8 mouse cellular contexts compared by ENCODE assay signal in the genomic region with DNA sequence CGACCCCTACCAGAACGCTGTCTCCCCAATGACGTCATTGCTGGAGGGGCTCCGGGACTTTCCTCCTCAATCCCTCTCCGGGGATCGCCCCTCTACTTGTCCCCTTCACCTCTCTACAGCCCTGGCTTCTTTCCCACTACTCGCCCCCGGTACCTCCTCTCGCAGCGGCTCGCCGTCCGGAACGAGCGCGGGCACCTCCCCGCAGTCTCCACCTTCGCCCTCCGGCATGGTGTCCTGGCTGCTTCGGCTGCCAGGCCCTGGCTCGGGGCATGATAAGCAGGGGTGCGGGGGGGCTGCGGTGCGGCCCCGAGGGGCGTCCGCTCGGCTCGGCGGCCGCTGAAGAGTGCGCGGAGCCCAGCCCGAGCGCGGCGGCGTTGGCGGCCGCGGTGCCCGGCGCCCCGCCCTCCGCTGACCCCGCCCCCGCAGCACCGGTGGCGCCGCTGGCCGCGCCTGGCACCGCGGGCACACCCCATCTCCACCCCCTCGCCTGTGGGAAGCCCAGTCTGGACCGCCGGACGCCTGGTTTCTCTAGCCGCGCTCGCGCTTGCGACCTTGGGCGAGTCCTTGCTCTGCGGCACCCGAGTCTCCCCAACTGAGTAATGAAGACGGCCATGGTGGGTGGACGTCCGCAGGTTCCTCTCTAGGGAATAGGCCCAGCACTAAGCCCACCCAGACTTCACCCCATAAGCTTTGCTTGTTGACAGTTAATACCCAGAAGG. TPM values are rescaled to one million over a fixed set of nuclear protein-coding genes. Genes with fewer than 3 reads are reported as not detected.
DNase-seq lines count a peak whose midpoint lies in the region; ATAC-seq and TF ChIP-seq lines count a peak whose summit lies in the region.

A gene (minus strand): TSS at position 387 of the 719 bp plus-strand sequence.

- DNase-seq in frontal cortex, adult 2 months (ENCODE audit: extremely low spot score in 1 of 2, low spot score in 1 of 2): no peak
- DNase-seq in frontal cortex, postnatal 10 days (ENCODE audit: low spot score in 2 of 2): no peak
- no peak for DNase-seq in G1E (ENCODE audit: low spot score)
- DNase-seq in induced T-regulatory cell, adult 2 months (ENCODE audit: low read depth): peak; percentile 47
- peak in 1 of 2 experiments; percentile 75 for DNase-seq in left cerebral cortex, postnatal 36 days (ENCODE audit: low spot score in 2 of 2)
- DNase-seq in midbrain, postnatal 0 days (ENCODE audit: low spot score): no peak

- H3K27ac ChIP-seq in embryonic facial prominence, embryonic 12.5 days: no peak within 1 kb of the TSS
- peak within 1 kb of the TSS; percentile 48; the same call in 1 of the 2 replicates for H3K27ac ChIP-seq in midbrain, postnatal 0 days (ENCODE audit: low read depth, low read length)

- H3K4me2 ChIP-seq in embryonic facial prominence, embryonic 12.5 days (replicated peaks): peak within 1 kb of the TSS; percentile 83
- peak within 1 kb of the TSS; percentile 72 for H3K4me2 ChIP-seq in midbrain, postnatal 0 days (ENCODE audit: low read depth, low read length, poor library complexity, severe bottlenecking)

- ATAC-seq in G1E (ENCODE audit: extremely low read depth, insufficient number of reproducible peaks, low FRiP score, poor library complexity, severe bottlenecking): no peak
- no peak for ATAC-seq in embryonic facial prominence, embryonic 12.5 days (ENCODE audit: insufficient number of reproducible peaks, insufficient read depth, low FRiP score, low TSS enrichment)
- no peak for ATAC-seq in midbrain, postnatal 0 days (ENCODE audit: low FRiP score)
- no peak for ATAC-seq in megakaryocyte-erythroid progenitor cell, adult 5-6 weeks (replicated peaks; ENCODE audit: low FRiP score, low TSS enrichment, poor library complexity, severe bottlenecking)

- peaks cover 34% of the 10 kb centered on the region for H3K4me1 ChIP-seq in G1E (ENCODE audit: insufficient read depth, low read depth, low read length)
- H3K4me1 ChIP-seq in embryonic facial prominence, embryonic 12.5 days: peaks cover 23% of the 10 kb centered on the region
- peaks cover 10% of the 10 kb centered on the region for H3K4me1 ChIP-seq in midbrain, postnatal 0 days (ENCODE audit: insufficient read depth, low read length)

- peak within 1 kb of the TSS; percentile 50; the same call in 1 of the 2 replicates for H3K9ac ChIP-seq in embryonic facial prominence, embryonic 12.5 days
- H3K9ac ChIP-seq in midbrain, postnatal 0 days (replicated peaks; ENCODE audit: low read length, poor library complexity, severe bottlenecking): peak within 1 kb of the TSS; percentile 91

- no peaks in the 10 kb centered on the region for H3K9me3 ChIP-seq in G1E (replicated peaks)
- no peaks in the 10 kb centered on the region for H3K9me3 ChIP-seq in embryonic facial prominence, embryonic 12.5 days
- no peaks in the 10 kb centered on the region for H3K9me3 ChIP-seq in midbrain, postnatal 0 days (ENCODE audit: low read length)

- peaks cover 11% of the 10 kb centered on the region for H3K36me3 ChIP-seq in G1E (replicated peaks)
- 0 out of 2 replicates have a peak, but pooled peaks cover under 1% of the 10 kb centered on the region for H3K36me3 ChIP-seq in embryonic facial prominence, embryonic 12.5 days
- peaks cover 21% of the 10 kb centered on the region for H3K36me3 ChIP-seq in midbrain, postnatal 0 days (ENCODE audit: insufficient read depth, low read length)

- H3K27me3 ChIP-seq in G1E (ENCODE audit: insufficient read depth, low read length): peaks cover 31% of the 10 kb centered on the region
- peaks cover 62% of the 10 kb centered on the region for H3K27me3 ChIP-seq in embryonic facial prominence, embryonic 12.5 days
- H3K27me3 ChIP-seq in midbrain, postnatal 0 days (ENCODE audit: insufficient read depth, low read length): peaks cover 25% of the 10 kb centered on the region

- intact Hi-C loops in left cerebral cortex, postnatal 36 days (cut with DNase I): no loop called here

- 0 out of 2 replicates have a peak within 1 kb of the TSS, but pooled peaks have one; percentile 18 for H3K4me3 ChIP-seq in G1E (ENCODE audit: low read depth, low read length)
- peak within 1 kb of the TSS; percentile 45 for H3K4me3 ChIP-seq in embryonic facial prominence, embryonic 12.5 days
- peak within 1 kb of the TSS; percentile 77 for H3K4me3 ChIP-seq in midbrain, postnatal 0 days (ENCODE audit: low read depth, low read length)

- under 1% methylated on average over 55 of the region's 69 CpGs for WGBS in embryonic facial prominence, embryonic 12.5 days
- 1% methylated on average over 52 of the region's 69 CpGs for WGBS in midbrain, postnatal 0 days

- TF ChIP-seq CTCF in G1E (IDR thresholded peaks at IDR 0.05; ENCODE audit: low read depth, low read length): no peak
- no peak for TF ChIP-seq CTCF in midbrain, postnatal 0 days (IDR thresholded peaks at IDR 0.05)

RNA-seq across cellular contexts. Expression of the gene that starts here (rescaled TPM):
- 106 and 122 TPM in 2 replicates for polyA plus RNA-seq in frontal cortex, adult 2 months (2012; rRNA removed)
- total RNA-seq in G1E (2014; fragmentation: Nextera tagmentation) (not detected in 2 replicates), G1E (2017) (0.06 and 0.16 TPM in 2 replicates)
- polyA plus RNA-seq in G1E (2012): not detected in 2 replicates
- polyA plus RNA-seq in embryonic facial prominence, embryonic 12.5 days (2016; fragmentation: Nextera tagmentation; extraction: Ambion mirVana): 2.9 and 3.7 TPM in 2 replicates
- total RNA-seq in left cerebral cortex, postnatal 36 days (2021): 100 to 1,000 TPM; 152 to 188 TPM
- 54.0 and 64.0 TPM in 2 replicates for total RNA-seq in midbrain, postnatal 0 days (2014; rRNA removed)
- polyA plus RNA-seq in midbrain, postnatal 0 days (2015; fragmentation: Nextera tagmentation; extraction: Ambion mirVana): 64.2 and 72.0 TPM in 2 replicates
- 1.2 TPM in 1 of 2 replicates, not detected in the other for total RNA-seq in megakaryocyte-erythroid progenitor cell, adult 5-6 weeks (2014; fragmentation: Nextera tagmentation)
- total RNA-seq in megakaryocyte-erythroid progenitor cell, adult 5-6 weeks (2017): not detected in 2 replicates

Comparison
In these comparisons a context has a peak if more than half of its experiments do, and no peak if none do; other contexts are left out.
1. RNA of the gene that starts here (total RNA-seq): 152 to 188 TPM in left cerebral cortex, postnatal 36 days and 54.0 to 64.0 TPM in midbrain, postnatal 0 days; 1.2 TPM in megakaryocyte-erythroid progenitor cell, adult 5-6 weeks and 0.06 to 0.16 TPM in G1E; every median in the first group is over 10 times any median in the second.
2. RNA of the gene that starts here (polyA plus RNA-seq): 106 to 122 TPM in frontal cortex, adult 2 months and 64.2 to 72.0 TPM in midbrain, postnatal 0 days; 2.9 to 3.7 TPM in embryonic facial prominence, embryonic 12.5 days and not detected in G1E; every median in the first group is over 10 times any median in the second.
3. H3K4me3 ChIP-seq: peak in every context shown above with its lines; median percentile 77 in midbrain, postnatal 0 days; 45 in embryonic facial prominence, embryonic 12.5 days; 18 in G1E.